Mouse (Mus musculus) MEL (cell line): ENCODE measurements at regions not wholly inside any gene's neighbourhood (a gene's known extent, or its start where the extent isn't known, plus 50 kb on each side); places are given as distances from the start of the nearest gene placed in this dataset.

Experiments used
- CTCF ChIP-seq, 3 experiments: IDR thresholded peaks in 2 of 3; conservative IDR thresholded peaks in 1 of 3; 2 replicates each; pipeline ENCODE4 v1.5.1; 2011 to 2012; ENCODE audit warnings: low read length in 3 of 3, low read depth in 2 of 3, mild to moderate bottlenecking in 2 of 3, improper control_type of control experiment in 1 of 3, inconsistent platforms in 1 of 3, mixed read lengths in 1 of 3, moderate library complexity in 1 of 3; ENCODE audit not compliant: control insufficient read depth in 1 of 3, insufficient read depth in 1 of 3, poor library complexity in 1 of 3, severe bottlenecking in 1 of 3
- GATA1 ChIP-seq: IDR thresholded peaks from 2 replicates; pipeline ENCODE4 v1.6.1; 2011; ENCODE audit warnings: low read depth, low read length, improper control_type of control experiment
- POLR2AphosphoS5 ChIP-seq: IDR thresholded peaks from 2 replicates; pipeline ENCODE4 v1.6.1; 2012; ENCODE audit warnings: low read depth, borderline replicate concordance, mild to moderate bottlenecking, inconsistent platforms, low read length, moderate library complexity, mixed read lengths

DNA sequence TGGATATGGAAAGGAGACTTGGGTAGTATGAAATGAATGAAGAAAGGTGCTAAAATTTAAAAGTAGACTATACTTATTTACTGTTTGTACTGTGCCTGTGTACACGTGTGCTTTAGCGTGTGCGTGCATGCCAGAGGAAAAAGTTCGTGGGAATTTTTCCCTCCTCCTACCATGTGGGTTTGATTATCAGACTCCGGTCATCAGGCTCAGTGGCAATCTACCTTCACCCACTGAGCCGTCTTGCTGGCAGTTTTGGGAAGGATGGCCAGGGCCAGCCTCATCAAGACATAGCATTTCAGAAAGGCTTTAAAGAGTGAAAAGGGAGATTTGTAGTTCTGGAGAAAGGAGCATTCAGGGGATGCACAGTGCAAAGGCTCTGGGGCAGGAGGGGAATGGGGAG is 87.0 kb upstream of the Tpm1 start:
- no peak for TF ChIP-seq POLR2AphosphoS5
- TF ChIP-seq CTCF (IDR thresholded peaks at IDR 0.05 in 2 of 3, conservative IDR thresholded peaks at IDR 0.05 in 1 of 3; ENCODE audit: control insufficient read depth in 1 of 3, insufficient read depth in 1 of 3, low read depth in 2 of 3, low read length in 3 of 3, poor library complexity in 1 of 3, severe bottlenecking in 1 of 3): no peak
- TF ChIP-seq GATA1: no peak
